Mouse (Mus musculus) lung, postnatal 14 days (tissue): ENCODE data around the gene Rsph3b.
A peak's percentile ranks its signal among the peaks of the same experiment; 100 is the strongest.
"Not testable (repeated sequence)": the region's sequence is repeated elsewhere in the genome, so short reads cannot be mapped to it uniquely, and the experiment has no call there.

Experiments
- DNase-seq: peaks from one replicate; pipeline ENCODE4 v3.0.0; 2021

Gene Rsph3b

DNA sequence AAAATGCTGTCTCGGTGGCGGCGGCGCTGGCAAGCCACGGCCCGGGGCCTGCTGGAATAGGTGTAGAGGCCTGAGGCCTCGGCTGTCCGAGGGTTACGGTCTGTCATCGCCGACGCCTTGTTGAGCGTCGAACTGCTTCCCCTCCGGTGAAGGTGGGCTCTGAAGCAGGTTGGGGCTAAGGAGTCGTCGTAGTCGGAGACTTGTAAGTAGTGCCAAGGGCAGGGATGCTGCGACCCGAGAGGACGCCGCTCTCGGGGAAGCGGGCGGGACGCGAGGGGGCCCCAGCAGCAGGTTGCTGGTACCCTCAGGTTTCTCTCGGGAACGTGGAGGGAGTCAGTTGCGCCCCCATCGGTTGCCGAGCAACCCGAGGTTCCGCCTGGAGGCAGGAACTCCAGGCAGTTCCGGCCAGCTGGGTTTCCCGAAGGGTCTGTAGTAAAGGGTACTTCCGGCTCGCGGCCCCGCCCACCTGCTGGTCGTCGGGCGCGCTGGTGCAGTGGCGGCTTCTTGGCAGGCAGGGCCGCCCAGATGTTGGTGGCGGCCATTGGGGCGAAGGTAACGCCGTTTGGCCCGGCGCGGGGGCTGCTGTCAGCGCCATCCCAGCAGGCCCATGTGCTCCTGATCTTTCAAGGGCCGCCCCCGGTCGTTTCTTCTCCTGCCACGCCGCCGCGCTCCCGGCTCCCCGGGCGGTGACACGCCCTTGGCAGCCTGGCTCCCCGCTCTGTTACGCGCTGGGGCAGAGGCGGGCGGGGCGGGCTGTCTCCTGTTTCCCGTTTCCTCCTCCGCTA, at the start of gene Rsph3b:
Gene Rsph3b (minus strand): TSS at position 699 of the 785 bp plus-strand sequence.
- peak; percentile 83 for DNase-seq

DNA sequence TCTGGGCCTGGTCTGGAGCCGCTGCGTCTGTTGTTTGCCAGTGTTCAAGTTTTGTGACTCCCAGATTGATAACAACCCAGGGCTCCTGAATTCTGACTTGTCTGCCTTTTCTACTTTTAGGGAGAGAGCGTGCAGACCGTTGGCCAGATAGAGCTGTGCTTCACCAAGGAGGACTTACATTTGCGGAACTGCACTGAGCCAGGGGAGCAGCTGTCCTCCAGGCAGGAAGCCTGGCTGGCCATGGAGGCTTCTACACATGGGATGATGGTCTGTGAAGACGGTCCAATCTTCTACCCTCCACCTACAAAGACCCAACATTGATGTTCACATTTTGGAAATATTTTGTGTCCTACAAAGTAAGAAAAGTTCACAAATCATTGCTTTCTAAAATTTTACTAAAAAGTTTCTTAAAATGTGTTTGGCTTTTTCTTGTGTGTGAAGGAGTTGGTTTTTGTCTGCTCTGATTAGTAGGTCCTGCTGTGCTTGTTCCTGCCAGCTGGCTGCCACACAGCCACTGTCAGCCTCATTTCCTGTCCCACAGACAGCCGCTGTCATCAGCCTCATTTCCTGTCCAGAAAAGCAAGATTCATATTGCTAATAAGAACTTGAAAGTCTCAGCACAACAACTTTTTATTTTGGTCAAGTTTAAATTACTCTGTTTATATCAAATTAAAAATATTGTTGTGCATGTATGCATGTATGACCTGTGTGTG, 49.5 kb upstream of the Rsph3b start:
- DNase-seq = not testable (repeated sequence)

DNA sequence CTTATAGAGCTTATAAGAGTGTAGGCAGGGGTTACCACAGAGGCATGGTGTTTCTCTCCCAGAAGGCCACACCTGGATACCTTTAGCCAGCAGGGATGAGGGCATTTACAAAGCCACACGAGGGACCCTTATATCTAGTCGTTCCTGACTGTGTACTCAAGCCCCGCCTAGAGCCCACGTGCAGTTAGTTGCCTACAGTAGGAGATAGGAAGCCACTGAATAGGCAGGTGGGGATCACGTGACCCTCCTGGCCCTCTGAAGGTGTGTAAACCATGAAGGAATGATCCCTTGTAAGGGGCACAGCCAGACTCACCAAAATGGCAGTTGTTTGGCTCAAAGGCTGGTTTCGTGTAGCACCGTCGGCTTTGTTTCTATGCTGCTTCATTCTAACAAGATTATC, 48.3 kb upstream of the Rsph3b start:
- not testable (repeated sequence) for DNase-seq

DNA sequence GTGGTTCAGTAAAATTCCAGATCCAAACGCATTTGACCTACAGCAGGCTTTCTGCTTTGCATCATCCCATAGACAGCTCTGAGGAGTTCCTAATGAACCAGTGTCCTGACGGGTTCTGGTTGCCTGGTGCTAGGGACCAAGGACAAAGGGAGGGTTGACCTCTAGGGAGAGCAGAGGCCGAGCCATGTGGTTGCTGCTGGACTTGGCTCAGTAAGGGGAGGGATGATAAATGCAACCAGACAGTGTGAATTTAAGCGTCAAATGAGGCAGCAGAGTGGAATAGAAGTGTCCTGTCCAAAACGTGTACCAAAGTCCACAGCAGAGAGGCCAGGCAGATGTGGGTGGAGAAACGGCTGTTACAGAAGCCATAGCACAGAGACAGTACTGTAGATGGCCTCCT, 47.0 kb upstream of the Rsph3b start:
- not testable (repeated sequence) for DNase-seq

DNA sequence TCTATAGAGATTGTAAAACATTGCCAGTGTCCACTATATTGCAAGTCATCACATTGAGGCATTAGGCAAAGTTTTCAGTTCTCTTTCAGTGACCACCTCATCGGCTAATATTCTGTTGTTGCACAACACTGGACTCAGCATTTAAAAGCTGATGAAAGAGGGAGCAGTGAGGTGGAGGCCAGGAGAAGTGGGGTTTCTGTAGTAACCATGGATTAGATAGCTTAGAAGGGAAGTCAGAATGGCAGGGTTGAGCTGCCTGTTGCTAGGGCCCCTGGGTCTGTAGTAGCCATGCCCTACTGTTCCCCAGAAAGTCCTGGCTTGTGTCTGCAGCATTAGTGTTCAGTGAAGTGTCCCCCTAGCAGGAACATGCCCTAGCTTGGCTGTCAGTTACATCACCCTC, 37.6 kb upstream of the Rsph3b start:
- DNase-seq = not testable (repeated sequence)

DNA sequence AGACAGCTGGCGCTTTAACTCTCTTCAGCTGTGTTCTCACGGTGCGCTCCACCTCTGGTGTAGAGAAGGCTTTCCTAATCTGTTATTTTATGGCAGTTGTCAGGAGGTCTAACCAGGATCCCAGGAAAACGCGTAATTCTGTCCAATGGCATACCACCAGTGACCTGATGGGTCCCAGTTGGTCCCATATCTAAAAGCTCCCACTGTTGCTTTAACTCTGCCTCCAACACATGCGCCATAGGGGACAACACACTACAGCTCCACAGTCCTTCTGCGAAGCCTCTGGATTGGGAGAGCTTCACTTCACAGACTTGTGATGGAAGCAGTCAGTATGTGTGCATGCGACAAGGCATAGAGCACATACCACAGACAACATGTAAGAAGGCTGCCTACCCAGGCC, 31.7 kb upstream of the Rsph3b start:
- not testable (repeated sequence) for DNase-seq

DNA sequence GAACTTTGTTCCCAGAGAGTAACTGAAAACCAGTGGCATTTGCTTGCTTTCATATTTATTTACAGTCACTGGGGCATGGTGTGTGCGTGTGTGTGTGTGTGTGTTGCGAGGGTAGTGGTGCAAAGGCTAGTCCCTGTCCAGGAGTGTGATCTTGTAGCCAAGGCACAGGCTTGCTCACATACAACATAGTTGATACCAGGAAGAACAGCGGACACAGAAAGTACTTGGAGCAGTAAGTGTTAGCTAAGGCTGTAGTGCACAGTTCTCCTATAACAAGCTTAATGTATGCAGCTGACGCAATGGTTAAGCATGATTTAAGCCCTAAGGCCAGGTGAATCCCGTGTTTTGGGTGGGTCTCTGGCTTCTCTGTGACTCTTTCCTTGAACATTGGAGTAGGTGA, 30.9 kb upstream of the Rsph3b start:
- DNase-seq = not testable (repeated sequence)

DNA sequence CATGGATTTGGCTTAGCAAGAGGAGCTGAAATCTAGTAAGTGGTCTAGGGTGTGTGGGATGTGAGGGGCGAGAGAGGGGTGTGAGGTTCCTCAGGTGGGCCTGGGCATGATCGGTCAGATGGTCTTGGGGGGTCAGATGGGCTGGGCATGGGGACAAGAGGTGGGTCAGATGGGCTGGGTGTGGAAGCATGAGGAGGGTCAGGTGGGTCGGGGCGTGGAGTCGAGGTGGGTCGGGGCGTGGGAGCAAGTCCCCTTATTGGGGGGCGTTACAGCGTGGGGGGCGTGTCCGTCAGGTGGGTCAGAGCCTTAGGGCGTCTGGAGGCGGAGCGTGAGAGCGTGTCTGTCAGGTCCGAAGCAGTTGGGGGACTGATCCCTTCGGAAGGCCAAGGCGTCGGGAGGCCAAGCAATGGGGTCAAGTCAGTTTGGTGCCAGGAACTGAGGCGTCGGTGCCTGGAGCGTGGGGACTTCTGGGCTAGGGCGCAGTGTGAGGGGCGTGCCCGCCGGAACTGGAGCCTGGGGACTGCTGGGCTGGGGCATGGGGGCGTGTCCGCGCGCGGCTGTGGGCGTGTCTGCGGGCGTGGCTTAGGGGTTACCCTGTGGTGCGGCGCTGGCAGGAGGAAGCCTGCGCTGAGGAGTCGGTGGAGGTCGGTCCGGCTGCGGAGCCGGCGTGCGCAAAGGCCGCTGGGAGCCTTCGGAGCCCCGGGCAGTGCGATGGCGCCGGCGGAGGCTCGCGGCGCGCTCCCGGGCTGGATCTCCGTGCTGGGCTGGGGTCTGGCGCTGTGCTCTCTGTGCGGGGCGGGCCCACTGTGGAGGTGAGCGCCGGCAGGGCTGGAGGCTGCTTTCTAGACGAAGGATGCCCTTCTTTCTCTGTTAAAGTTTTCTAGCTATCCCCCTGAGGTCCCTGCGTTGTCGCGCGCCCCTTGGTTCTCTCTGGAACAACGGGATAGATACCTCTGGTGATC, 30.1 kb upstream of the Rsph3b start, which contains the start of gene Gm49721:
Gene Gm49721 (plus strand): TSS at position 618 of the 962 bp plus-strand sequence.
- peak; percentile 66 for DNase-seq

DNA sequence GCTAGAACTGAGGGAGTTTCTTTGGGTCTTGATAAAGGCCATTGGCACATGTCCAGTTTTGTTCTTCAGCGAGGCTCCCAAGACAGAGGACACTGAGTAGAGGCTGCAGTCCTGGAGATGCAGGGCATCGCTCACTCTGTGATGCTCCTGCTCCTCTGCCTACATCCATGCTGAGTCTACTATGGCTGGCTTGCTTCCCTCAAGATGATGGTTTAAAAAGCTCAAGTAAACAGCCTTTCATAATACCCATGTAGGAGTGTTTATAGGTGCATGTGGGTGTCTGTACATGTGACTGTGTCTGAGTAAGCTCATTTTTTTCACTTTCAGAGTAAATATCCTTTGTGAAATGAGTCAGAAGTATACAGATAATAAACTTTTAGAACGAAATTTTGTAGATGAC, 26.5 kb upstream of the Rsph3b start:
- not testable (repeated sequence) for DNase-seq

DNA sequence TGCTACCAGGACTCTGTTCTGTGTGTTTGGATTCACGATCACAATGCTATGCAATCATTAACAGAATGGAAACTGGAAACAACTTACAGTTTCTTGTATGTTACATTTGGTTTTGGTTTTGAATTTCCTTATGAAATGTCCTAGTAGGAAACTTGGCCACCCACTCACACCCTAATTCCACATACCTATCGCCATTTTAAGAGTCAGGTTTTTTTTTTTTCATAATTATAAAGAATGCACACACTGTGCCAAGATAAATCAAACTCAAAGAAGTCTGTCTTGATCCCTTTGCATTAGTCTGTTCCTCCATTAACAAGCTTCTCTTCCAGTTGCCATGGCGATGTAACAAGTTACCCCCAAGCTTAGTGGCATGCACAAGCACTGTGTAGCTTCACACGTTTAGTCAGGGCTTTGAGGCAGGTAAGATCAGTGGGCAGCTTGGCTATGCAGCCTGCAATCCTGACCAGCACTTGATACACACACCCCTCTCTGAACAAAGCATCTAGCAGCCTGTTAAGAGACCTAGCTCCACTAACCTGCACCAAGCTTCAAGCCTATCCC, 24.4 kb upstream of the Rsph3b start:
- DNase-seq = not testable (repeated sequence)

DNA sequence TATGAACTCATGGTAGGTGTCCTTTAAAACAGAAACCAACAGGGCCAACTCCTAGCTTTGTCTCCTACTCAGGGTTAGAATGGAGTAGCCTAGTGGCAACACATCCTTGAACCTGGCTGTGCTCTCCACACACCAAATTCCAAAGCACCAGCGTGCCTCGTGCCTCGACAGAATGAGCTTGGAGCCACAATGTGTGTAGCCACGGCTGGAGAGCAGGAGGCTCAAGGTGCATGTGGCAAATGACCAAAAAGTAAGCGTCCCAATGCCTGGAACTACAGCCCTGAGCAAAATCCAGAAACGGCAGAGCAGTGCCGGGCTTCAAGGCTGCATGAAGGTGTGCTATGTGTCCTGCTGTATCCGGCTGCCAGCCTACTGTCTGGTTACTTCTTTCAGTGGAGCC, 22.8 kb upstream of the Rsph3b start:
- not testable (repeated sequence) for DNase-seq

DNA sequence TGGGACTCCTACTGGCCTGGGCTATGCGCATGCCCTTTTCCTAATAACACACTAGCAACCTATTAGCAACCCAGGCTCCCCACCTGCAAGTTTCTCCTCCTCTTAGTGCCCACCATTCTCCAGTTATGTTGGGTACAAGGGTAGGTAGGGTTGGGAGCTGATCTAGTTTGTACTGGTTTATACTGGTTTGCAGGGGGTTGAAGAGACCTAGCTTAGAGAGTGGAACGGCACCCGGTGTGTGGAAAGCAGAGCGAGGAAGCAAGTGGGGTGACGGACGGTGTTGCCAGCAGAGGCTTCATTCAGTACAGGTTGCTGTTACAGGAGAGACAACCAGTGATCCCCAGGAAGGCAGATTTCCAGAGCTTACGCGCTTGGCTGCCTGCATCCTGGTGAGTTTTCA, 21.9 kb upstream of the Rsph3b start, which contains the start of gene Rnaset2b:
Gene Rnaset2b (plus strand): TSS at position 301 of the 400 bp plus-strand sequence.
- not testable (repeated sequence) for DNase-seq

DNA sequence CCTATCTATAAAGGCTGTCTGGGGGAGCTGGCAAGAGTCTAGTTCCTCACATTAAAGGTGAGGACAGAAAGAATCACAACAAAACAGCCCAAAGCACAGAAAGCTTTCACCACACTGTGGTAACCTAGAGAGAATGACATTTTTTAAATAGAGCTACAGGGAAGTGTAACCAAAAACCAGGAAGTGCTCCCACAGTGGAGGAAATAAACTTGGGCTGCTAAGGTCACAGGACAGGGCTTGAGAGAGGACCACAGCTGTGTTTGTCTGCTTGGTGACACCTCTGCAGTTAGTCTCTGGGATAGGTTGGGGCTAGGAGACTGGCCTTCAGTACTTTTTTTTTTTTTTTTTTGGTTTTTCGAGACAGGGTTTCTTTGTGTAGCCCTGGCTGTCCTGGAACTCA, 19.2 kb upstream of the Rsph3b start:
- not testable (repeated sequence) for DNase-seq

DNA sequence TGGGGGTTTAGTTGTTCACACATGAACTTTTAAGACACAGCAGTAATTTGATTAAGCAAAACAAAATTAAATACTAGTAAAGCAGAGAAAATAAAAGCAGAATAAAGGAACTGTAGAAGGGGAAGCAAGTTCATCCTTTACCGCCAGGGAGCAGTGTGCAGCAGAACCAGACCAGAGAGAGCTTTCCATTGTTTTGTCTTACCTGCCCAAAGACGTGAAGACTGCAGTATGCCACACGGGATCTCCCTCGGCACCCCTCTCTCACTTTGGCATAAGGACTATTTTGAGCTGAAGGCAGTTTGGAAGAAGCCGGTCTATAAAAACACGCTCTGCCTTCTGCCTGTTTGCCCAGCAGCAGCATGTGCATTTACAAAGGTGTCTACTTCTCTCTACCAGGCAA, 16.9 kb upstream of the Rsph3b start:
- DNase-seq = not testable (repeated sequence)

DNA sequence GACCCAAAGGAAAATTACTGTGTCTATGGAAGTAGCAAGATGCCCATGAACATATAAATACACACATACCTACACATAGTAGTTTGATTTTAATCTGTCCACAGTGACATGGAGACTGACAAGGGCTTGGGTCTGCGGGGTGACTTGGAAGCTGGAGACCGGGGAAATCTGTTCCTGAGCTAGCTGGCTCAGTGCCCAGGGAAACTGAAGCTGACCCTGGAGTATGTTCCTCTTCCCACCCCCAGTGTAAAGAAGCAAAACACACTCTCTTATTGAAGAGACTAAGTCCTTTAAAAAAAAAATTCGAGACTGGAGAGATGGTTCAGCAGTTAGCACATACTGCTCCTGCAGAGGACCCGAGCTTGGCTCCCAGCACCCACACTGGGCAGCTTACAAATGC, 14.5 kb upstream of the Rsph3b start:
- not testable (repeated sequence) for DNase-seq

DNA sequence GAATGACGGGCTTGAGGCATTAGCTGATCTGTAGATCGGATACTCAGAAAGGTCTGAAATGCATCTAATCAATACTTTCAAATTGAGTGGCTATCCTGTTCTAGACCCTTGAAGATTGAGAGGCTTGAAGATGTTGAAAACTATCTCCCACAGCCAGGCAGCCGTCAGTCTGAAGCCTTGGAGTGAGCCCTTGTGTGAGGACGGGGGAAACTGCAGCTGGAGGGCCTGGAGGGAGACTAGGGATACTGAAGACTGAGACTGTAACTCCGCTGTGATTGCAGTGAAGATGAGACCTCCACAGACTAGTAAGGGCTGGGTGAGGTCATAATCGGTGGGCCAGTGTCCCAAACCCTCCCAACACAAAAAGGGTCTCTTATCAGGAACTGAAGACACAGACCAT, 13.9 kb upstream of the Rsph3b start:
- DNase-seq = not testable (repeated sequence)

DNA sequence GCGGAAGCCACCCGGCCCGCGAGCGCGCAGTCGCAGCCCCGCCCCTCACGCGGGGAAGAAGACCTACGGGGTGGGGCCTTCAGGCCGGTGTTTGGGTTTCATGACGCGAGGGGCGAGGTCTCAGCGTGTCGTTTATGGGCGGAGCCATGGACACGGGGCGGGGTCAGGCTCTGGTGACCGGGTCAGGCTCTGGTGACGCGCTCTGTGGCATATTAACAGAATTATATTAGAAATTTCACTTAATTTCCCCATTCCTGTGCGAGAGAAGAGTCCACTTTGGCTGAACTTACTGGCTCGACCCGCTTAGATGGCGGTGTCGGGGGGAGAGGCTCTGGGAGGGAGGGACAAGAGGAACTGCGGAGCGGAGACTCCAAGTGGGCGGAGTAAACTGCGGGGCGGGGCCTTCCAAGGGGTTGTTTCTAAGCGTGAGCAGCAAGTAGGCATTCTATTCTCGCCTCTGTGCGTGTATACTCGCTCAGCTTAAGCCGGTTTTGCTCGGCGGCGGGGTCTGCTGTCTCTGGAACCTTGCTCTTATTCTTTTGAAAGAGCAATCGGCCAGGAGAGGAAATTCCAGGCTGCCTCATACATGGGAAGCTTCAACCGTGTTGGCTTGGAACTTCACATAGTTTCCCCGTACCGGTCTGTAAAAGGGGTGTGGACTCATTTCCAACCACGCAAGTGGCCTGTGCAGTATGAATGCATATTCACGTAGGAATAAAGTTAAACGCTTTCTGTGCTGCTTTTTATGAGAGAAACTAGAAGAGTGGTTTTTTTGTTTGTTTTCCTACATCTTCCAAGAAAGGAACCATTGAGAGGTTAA, 12.9 kb upstream of the Rsph3b start:
- DNase-seq = not testable (repeated sequence)

DNA sequence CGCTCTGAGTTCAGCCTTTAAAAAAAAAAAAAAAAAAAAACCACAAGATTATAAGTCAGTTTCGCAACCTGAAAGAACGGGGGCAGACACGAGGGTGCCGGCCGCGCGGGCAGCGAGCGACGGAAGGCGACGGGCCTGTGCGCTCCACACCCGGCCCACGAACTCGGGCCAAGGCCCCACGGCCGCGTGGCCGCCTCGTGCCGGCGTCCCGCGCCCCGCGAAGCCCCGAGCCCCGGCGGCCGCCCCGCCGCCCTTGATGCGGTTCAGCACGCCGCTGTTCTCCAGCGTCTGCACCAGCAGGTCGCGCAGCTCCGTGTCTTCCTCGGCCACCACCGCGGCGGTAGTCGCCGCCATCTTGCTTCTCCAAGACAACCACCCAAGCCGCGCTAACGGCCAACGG, 12.3 kb upstream of the Rsph3b start, which contains the start of gene Tagap1:
Gene Tagap1 (minus strand): TSS at position 381 of the 400 bp plus-strand sequence.
- peak; percentile 28 for DNase-seq

DNA sequence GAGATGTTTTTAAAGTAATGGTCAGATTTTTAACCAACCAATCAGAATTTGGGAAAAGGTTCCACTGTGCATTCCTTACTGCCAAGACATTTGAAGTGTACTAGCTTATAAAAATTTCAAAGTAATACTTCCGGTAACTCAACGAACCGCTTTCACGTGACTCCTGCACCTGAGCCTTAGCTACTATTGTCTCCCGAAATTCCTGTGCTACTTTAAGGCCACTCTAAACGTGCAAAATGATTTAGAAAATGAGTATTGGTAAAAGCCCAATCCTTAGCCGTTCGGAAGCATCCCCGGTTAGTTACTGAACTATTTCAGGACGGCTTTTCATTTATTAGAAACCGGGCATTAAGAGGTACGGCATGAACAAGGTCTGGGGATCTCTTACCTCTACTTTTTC, 11.9 kb upstream of the Rsph3b start:
- DNase-seq = not testable (repeated sequence)

DNA sequence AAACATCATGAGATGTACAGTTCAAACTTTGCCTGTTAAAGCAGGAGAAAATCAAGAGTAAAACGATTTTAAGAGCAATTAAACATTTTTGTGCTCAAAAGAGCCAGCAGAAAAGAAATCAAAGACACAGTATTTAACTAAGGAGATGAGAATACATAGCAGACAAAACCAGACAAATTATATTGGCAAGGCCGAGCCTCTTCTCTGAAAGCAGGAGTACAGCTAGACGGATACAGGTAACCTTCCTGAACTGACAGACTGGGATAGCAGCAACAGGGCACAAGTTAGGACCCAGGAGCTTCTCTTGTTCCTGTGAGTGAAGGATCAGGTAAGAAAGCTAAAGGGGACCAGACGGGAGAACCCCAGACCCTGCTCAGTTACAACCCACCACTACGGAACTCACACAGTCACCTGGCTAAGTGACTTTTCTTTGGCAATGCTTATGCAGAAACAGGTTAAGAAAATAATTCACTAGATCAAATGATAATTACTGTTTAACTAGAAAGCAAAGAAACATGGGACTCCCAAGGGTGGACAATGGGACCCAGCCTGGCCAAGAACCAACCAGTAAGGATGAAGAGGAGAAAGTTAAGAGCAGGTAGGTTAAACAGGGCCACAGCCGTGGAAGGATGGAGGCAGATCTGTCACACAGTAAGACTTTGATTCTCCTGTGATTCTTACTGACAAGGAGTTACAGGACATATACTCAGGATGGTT, 11.2 kb upstream of the Rsph3b start:
- DNase-seq = not testable (repeated sequence)

DNA sequence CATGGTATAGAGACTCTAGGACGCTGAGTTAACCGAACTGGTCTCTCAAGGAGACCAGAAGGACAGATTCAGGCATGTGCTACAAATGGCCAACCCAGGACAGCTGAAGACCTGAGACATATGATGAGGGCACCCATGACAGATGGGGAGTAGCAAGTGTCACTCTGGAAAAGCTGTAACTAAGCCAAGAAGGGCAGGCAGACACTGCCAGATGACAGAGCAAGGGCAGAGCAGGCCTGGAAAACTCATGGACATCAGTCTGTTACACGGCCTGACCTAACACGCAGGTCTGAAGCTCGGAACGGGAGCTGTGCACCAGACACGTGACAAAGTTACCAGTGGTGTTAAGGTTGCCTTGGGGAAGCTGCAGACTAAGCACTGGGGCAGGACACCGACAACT, 10.4 kb upstream of the Rsph3b start:
- DNase-seq = not testable (repeated sequence)
